Mouse (Mus musculus) liver, embryonic 16.5 days (tissue): ENCODE data around the gene Akr1c19. TPM values are rescaled to one million over a fixed set of nuclear protein-coding genes. Genes with fewer than 3 reads are reported as not detected.
"Not testable (repeated sequence)": the region's sequence is repeated elsewhere in the genome, so short reads cannot be mapped to it uniquely, and the experiment has no call there.

Source experiments
- ATAC-seq: fragments of 200-750 bp; cut with Nextera tagmentation; 2 replicates; pipeline ENCODE4 v1.8.0; 2017; ENCODE audit warnings: low read depth, mild to moderate bottlenecking, moderate number of reproducible peaks, moderate library complexity
- H3K27ac ChIP-seq: fragments of 300-500 bp; sonication (generic); 2 replicates; pipeline ENCODE4 v1.5.1; 2014; ENCODE audit warnings: mild to moderate bottlenecking, low read length
- H3K27me3 ChIP-seq: fragments of 300-500 bp; sonication (generic); 2 replicates; pipeline ENCODE4 v1.6.1; 2014; ENCODE audit warnings: low read depth, low read length, mixed read lengths; ENCODE audit not compliant: control insufficient read depth, insufficient read depth
- H3K36me3 ChIP-seq: fragments of 300-500 bp; sonication (generic); 2 replicates; pipeline ENCODE4 v1.6.1; 2014; ENCODE audit warnings: mild to moderate bottlenecking; ENCODE audit not compliant: control insufficient read depth, insufficient read depth
- H3K4me1 ChIP-seq: fragments of 300-500 bp; sonication (generic); 2 replicates; pipeline ENCODE4 v1.6.1; 2014; ENCODE audit warnings: low read depth, low read length, mixed read lengths; ENCODE audit not compliant: control insufficient read depth
- H3K4me2 ChIP-seq: fragments of 300-500 bp; sonication (generic); 2 replicates; pipeline ENCODE4 v1.6.1; 2014; ENCODE audit warnings: low read depth, low read length, mixed read lengths
- H3K4me3 ChIP-seq: fragments of 300-500 bp; sonication (generic); 2 replicates; pipeline ENCODE4 v1.5.1; 2014; ENCODE audit warnings: low read depth, mild to moderate bottlenecking, low read length
- H3K9ac ChIP-seq: fragments of 300-500 bp; sonication (generic); 2 replicates; pipeline ENCODE4 v1.6.1; 2014; ENCODE audit warnings: low read depth, low read length
- H3K9me3 ChIP-seq: fragments of 300-500 bp; sonication (generic); replicated peaks from 2 replicates; pipeline ENCODE4 v1.6.1; 2016; ENCODE audit warnings: low read length; ENCODE audit not compliant: control insufficient read depth
- WGBS: fragments of 180-500 bp; shearing (Covaris S2); extraction: QIAGEN DNeasy Blood & Tissue Kit; methylation state at CpG from one replicate; pipeline ENCODE4 v1.1.7; 2014; ENCODE audit not compliant: insufficient replicate concordance; 5-methylcytosine and 5-hydroxymethylcytosine counted together
- polyA plus RNA-seq: library from polyadenylated mRNA; unstranded; fragments of >200 nt; fragmentation: Nextera tagmentation; extraction: Ambion mirVana; gene quantifications from 2 replicates; pipeline ENCODE4 v1.2.1, GENCODE M21; 2015

Akr1c19 gene
- polyA plus RNA-seq, 1 experiment from 2014 or later: 55.0 TPM

DNA sequence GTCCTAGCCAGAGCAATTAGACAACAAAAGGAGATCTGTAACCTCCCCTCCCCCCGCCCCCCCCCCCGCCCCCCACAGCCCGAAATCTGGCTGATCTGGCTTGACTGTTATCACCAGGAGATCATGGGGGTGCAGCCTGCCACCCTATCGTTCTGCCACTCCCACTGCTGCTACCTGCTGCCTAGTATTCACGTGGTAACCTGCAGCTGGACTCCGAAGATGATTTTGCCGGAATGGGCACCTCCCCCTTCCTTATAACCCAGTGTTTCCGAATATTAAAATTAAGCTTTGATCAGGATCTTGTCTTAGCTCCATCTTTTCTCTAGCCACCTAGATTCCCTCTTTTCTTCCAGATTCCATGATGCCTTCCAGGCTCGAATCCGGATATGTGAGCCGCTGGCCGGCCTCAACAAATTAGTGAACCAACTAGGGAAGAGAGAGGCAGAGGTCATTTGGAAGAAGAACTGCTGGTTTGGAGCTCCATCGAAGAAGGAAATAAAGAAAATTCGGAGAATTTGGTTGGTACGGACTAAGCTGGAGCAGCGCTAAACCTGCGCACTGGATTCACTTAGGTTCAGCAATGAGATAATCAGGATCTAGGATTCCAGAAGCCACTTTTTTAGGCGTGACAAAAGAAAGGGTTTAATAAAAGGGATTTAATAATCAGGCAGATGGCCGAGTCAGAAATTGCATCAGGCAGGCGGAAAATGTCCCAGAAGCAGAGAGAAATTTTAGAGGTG lies 16.8 kb upstream of the Akr1c19 start:
- H3K4me2 ChIP-seq: no peak overlapping the region
- H3K36me3 ChIP-seq: no peaks in the 10 kb centered on the region
- no peak overlapping the region for H3K27ac ChIP-seq
- no peaks in the 10 kb centered on the region for H3K27me3 ChIP-seq
- H3K4me1 ChIP-seq: no peaks in the 10 kb centered on the region
- WGBS: 61% methylated on average over 20 of the region's 20 CpGs
- no peak overlapping the region for H3K4me3 ChIP-seq
- no peaks in the 10 kb centered on the region for H3K9me3 ChIP-seq
- no peak for ATAC-seq
- no peak overlapping the region for H3K9ac ChIP-seq

DNA sequence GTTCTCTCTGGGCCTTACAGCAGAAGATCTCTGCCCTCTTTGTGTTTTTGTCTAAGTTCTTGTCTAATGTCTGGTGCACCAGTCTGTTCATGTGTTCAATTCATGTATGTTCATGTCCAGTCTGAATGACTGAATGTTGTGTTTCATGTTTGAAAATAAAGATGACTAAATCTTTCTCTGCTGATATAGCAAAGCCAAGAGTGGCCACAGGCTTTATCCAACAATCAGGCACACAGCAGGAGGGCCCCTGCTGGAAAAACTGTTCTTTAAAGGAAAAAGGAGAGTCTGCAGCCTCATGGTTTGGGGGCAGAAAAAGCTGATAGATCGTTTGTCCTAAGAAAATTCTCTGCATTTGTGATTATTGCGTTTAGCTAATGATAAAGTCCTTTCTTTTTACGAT lies 16.2 kb upstream of the Akr1c19 start:
- H3K27me3 ChIP-seq: no peaks in the 10 kb centered on the region
- H3K4me1 ChIP-seq: no peaks in the 10 kb centered on the region
- no peak overlapping the region for H3K4me3 ChIP-seq
- no peak overlapping the region for H3K4me2 ChIP-seq
- 57% methylated on average over 3 of the region's 3 CpGs for WGBS
- no peak overlapping the region for H3K9ac ChIP-seq
- no peaks in the 10 kb centered on the region for H3K9me3 ChIP-seq
- H3K36me3 ChIP-seq: no peaks in the 10 kb centered on the region
- no peak for ATAC-seq
- H3K27ac ChIP-seq: no peak overlapping the region

DNA sequence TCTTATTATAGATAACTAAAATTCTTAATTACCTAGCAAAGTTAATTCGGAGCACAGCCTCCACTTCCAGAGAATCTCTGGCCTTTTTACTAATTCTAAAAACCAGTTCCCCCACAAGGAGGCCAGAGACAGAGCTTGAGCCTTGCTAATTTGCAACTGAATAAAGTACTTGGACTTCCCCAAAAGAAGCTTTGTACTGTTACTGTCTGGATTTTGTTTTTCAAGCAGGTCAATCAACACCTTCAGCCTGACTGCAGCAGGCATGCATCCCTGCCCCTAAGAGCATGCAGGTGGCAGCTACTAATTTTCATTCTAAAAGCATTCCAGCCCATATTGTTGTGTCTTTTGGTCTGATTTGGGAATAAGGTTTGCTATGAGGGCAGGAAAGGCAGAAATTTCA lies 13.0 kb upstream of the Akr1c19 start:
- not testable (repeated sequence) for H3K4me3 ChIP-seq, H3K4me1 ChIP-seq, H3K36me3 ChIP-seq, H3K27ac ChIP-seq, H3K9ac ChIP-seq, ATAC-seq, H3K9me3 ChIP-seq, H3K4me2 ChIP-seq, H3K27me3 ChIP-seq
- WGBS: 53% methylated on average over 1 of the region's 1 CpGs

DNA sequence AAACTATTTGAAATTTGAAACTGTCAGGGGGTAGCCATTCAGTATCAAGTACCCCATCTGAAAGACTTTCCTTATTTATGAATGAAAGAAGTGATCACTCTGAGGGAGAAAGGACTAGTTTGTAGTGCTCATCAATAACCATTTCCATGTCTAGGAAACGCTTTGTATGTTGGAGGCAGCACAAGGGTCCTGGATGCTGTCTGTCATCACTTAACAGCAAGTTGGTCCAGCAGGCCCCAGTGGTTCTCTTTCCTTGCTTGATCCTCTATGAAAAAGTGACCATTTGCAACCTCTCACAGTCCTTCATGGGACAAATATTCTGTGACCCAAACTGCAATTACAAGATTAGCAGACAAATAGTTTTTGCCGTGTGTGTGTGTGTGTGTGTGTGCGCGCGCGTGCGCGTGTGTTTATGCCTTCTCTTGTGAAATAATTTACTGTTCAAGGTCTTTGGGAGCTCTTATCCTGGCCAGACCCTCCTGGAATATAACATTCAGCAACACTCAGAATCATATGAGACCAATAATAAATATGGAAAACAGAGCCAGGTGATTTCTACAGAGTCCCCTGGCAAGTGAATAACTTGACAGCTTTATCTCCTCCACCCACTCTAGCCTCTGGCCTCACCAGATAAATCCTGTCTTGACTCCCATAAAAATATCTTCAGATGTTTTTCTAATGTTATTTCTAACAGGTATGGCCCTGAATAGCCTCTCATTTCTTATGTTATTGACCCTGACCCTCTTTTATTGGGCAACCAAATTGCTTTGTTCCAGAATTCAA lies 2.5 kb downstream of the Akr1c19 start:
- ATAC-seq: no peak
- Histone ChIP-seq H3K27ac (no peak overlapping the region), H3K36me3 (no peaks in the 10 kb centered on the region), H3K9ac (no peak overlapping the region), H3K4me2 (no peak overlapping the region), H3K9me3 (no peaks in the 10 kb centered on the region), H3K4me1 (no peaks in the 10 kb centered on the region; the same call in 1 of the 2 replicates), H3K4me3 (no peak overlapping the region), H3K27me3 (no peaks in the 10 kb centered on the region)
- whole genome bisulfite sequencing: 76% methylated on average over 8 of the region's 8 CpGs

DNA sequence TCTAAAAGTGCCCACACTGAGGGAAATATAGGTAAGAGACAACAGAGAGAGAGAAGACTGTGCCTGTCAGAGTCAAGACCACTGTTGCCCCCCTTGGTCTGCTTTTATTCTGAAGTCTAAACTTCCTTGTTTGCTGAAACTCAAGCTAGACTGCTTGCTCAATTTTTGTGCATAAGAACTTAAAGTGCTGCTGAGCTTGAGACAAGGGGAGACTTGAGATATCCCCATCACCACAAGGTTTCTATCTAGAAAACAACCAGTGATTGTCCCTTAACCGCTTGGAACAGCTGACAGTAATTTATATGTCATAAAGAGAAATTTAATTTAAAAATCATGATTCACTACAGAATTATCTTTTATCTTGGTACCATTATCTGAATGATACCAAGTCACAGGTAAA lies 4.6 kb downstream of the Akr1c19 start:
- no peaks in the 10 kb centered on the region; the same call in 1 of the 2 replicates for H3K4me1 ChIP-seq
- no peaks in the 10 kb centered on the region for H3K27me3 ChIP-seq
- 36% methylated on average over 1 of the region's 1 CpGs for WGBS
- H3K9ac ChIP-seq: no peak overlapping the region
- no peak for ATAC-seq
- no peak overlapping the region for H3K4me3 ChIP-seq
- H3K9me3 ChIP-seq: no peaks in the 10 kb centered on the region
- no peaks in the 10 kb centered on the region; the same call in 1 of the 2 replicates for H3K36me3 ChIP-seq
- no peak overlapping the region for H3K4me2 ChIP-seq
- no peak overlapping the region for H3K27ac ChIP-seq

DNA sequence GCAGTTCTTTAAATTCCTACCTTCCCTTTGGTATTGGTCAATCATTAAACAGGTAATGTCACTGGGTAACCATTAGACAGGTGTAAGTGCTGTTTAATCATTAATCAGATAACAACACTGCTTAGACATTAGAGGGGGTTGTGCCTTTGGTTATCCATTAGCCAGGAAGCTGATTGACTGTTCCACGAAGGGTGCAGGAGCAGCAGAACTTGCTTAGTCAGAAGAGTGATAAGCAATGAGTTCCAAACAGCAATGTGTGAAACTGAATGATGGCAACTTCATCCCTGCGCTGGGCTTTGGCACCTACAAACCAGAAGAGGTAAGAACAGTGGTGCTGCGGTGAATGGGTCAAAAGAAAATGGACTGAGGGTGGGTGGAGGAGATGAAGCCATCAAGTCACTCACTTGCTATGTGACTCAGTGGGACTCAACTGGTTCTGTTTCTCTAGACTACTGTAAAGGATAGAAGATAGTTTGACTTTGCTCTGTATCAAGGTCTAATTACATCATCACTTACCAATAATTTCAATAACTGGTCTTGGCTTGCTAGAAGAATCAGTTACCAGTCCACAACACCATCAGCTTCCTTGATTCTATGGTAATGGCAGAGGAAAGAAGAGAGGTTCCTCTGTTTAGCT lies 5.2 kb downstream of the Akr1c19 start:
- ATAC-seq: peak; percentile 95
- 40% methylated on average over 3 of the region's 3 CpGs for WGBS
- no peak overlapping the region for H3K9ac ChIP-seq

DNA sequence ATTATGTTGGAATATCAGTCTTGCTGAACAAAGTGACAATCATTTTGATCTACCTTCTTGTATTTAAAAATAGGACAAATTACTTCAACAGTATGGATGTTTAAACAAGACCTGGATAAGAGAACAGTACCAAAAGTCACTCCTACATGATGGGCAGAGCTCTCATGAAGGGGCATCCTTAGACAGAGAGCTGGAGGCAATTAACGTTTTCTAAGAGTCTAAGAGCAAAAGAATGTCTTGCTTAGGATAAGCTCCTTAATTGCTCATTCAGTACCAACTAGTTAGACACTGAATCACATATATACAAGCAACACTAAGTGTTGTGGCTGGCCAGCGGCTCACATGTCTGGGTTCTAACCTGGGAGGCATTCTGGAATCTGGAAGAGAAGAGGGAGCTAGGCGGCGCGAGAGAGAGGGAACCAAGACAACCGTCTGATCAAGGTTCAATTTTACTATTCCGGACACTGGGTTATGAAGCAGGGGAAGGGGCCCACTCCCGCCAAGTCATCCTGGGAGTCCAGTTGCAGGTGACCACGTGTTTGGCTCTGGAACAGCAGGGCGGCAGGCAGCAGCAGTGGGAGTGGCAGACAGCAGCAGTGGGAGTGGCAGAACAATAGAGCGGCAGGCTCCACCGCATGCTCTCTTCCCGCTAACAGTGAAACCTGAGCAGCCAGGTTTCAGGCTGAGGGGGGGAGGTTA lies 16.5 kb downstream of the Akr1c19 start:
- no peaks in the 10 kb centered on the region for H3K27me3 ChIP-seq

More for the DNA sequence above, 5.2 kb downstream of the Akr1c19 start:
- Histone ChIP-seq H3K27ac (no peak overlapping the region), H3K4me1 (no peaks in the 10 kb centered on the region; the same call in 1 of the 2 replicates), H3K36me3 (no peaks in the 10 kb centered on the region; the same call in 1 of the 2 replicates), H3K27me3 (no peaks in the 10 kb centered on the region), H3K4me2 (peak overlapping the region; percentile 42), H3K9me3 (no peaks in the 10 kb centered on the region), H3K4me3 (peak overlapping the region; percentile 36)

DNA sequence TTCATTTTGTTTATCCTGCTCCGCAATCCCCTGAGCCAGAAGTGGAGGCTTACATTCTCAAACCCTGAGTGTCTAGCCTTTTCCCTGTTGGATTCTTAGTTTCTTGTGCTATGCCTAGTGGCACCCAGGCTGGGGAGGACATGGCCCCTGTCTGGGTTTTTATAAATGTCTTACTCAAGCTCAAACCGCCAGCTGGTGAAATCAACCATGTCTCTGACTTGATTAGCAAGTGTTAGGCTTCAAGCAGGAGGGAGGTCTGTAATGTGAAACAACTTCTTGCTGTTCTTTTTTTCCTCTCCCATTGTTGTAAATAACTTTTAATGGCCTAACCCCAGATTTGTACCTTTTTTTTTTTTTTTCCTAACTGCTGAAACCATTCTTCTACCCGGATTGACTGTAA lies 20.8 kb downstream of the Akr1c19 start:
- H3K27ac ChIP-seq: no peak overlapping the region
- H3K4me2 ChIP-seq: no peak overlapping the region
- H3K4me1 ChIP-seq: no peaks in the 10 kb centered on the region
- H3K9me3 ChIP-seq: no peaks in the 10 kb centered on the region
- no peaks in the 10 kb centered on the region for H3K36me3 ChIP-seq
- no peak overlapping the region for H3K9ac ChIP-seq
- 65% methylated on average over 3 of the region's 3 CpGs for WGBS
- ATAC-seq: no peak
- H3K4me3 ChIP-seq: no peak overlapping the region
- H3K27me3 ChIP-seq: no peaks in the 10 kb centered on the region

More for the DNA sequence above, 16.5 kb downstream of the Akr1c19 start:
- Histone ChIP-seq H3K9me3 (no peaks in the 10 kb centered on the region), H3K4me1 (no peaks in the 10 kb centered on the region), H3K4me2 (no peak overlapping the region), H3K9ac (no peak overlapping the region), H3K4me3 (no peak overlapping the region), H3K27ac (no peak overlapping the region), H3K36me3 (no peaks in the 10 kb centered on the region)
- ATAC-seq: peak; percentile 54; the same call in 1 of the 2 replicates
- WGBS: 10% methylated on average over 13 of the region's 13 CpGs
